Mouse (Mus musculus) common myeloid progenitor, adult 5-6 weeks (primary cell): ENCODE measurements at regions not wholly inside any gene's neighbourhood (a gene's known extent, or its start where the extent isn't known, plus 50 kb on each side); places are given as distances from the start of the nearest gene placed in this dataset.

Source experiments
- ATAC-seq: replicated peaks from 2 replicates; pipeline ENCODE4 v1.8.0; 2016; ENCODE audit warnings: low read depth, mild to moderate bottlenecking, moderate TSS enrichment, inconsistent platforms; ENCODE audit not compliant: poor library complexity, severe bottlenecking

- no peak for ATAC-seq
These were observed 1057.0 kb downstream of the Flrt2 start for GRCm38 (mm10) chr12:96748868-96749615.

GRCm38 (mm10) chr12:96754714-96755113 is 1062.7 kb downstream of the Flrt2 start:
- no peak for ATAC-seq

DNA sequence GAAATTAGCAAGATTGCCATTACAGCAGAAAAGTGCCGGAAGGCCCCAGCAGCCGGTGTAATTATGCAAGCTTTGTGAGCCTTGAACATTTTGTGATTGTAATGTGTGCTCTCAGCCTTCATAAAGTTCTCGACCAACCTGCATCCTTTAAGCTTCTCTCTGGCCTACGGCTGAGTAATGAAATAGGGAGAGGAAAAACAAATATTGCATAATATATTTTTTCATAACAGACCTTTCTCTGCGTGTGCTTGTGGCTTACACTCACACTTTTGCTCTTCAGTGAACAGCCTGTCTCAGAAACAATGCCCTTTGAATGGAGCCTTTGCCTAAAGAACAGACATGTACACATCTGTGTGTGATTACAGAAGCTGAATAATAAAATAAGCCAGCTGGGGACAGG is 1071.1 kb downstream of the Flrt2 start:
- ATAC-seq, result no peak

GRCm38 (mm10) chr12:96763621-96764020 is 1071.6 kb downstream of the Flrt2 start:
- ATAC-seq, result peak; percentile 22; the same call in 1 of the 2 replicates

DNA sequence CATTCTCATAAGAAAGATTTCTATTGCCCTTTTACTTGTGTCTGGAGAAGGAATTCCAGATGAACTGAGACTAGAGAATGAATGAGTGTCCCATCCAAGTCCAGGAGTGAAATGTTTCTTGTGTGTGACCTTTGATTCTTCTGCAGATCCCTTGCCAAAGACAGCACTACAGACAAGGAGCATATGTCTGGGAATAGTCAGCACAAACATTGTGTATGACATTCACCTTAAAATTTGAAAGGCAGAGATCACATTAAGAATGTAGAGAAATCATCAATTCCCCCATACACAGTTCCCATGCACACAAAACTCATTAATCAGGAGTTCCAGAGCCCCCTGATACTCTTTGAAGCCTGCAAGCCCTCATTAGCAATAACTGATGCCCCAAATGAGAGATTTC is 1072.2 kb downstream of the Flrt2 start:
- ATAC-seq, result no peak

DNA sequence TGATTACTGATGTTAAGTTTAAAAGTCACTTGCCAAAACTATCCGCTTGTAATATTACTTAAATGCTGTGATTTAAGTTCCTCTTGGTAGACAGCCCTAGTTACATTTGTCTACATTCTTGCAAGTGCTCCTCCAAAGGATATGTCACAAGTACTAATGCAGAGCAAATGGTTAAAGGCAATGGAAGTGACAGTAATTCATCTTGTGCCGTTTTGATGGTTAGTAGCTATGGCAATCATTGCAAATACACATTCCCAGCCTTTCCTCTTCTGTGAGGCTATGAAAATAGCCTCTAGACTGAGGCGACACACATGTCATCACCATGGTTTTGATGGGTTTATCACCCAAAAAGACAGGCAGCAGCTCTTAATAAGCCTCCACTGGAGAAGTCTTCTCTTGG is 1079.2 kb downstream of the Flrt2 start:
- no peak for ATAC-seq

DNA sequence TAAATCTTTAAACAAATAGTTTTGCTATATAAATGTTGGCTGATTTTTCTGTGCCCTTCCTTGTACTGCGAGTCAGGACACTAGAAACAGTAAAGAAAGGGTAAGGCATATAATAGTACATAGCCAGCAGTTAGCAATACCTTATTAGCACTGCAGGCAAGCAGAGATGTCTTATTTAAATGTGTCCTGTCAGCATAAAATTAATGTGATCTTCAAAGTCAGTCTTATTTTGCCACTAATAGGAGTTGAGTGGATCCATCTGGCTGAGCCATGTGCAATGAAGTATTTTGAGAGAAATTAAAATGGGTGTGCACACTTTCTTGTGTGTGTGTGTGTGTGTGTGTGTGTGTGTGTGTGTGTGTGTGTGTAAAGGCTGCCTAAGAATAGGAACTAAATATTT is 1129.3 kb downstream of the Flrt2 start:
- no peak for ATAC-seq

GRCm38 (mm10) chr12:96828415-96828814 is 1136.4 kb downstream of the Flrt2 start:
- no peak for ATAC-seq
